Mouse (Mus musculus) large intestine, adult 2 months (tissue): Measurements from ENCODE around the gene Ikbke. TPM values are rescaled to one million over a fixed set of nuclear protein-coding genes. Genes with fewer than 3 reads are reported as not detected.

Source experiments
- DNase-seq: peaks from one replicate; pipeline ENCODE4 v3.0.0-alpha.2; 2012; ENCODE audit warnings: low read depth, low spot score
- WGBS: fragments of 180-500 bp; shearing (Covaris S2); methylation state at CpG from one replicate; pipeline ENCODE4 v1.1.7; 2018; 5-methylcytosine and 5-hydroxymethylcytosine counted together
- polyA plus RNA-seq: library from polyadenylated mRNA; depleted of rRNA; stranded (reverse); fragments of >200 nt; gene quantifications from 2 replicates; pipeline ENCODE4 v1.2.3, GENCODE M21; 2012; rRNA removed

Gene Ikbke
- polyA plus RNA-seq, 1 experiment = 48.6 TPM

- DNase-seq = no peak
- WGBS = 71% methylated on average over 5 of the region's 5 CpGs
Measured at GRCm38 (mm10) chr1:131206342-131206741, 73.1 kb downstream of the Ikbke start.

GRCm38 (mm10) chr1:131204461-131204860, 74.9 kb downstream of the Ikbke start:
- no peak for DNase-seq
- WGBS = 79% methylated on average over 8 of the region's 8 CpGs

Other genes starting within 250 kb of the Ikbke start
- 61.9 and 66.6 TPM in 2 replicates for gene Mapkapk2, start 181.8 kb downstream of the Ikbke start, polyA plus RNA-seq
- 0.80 and 0.84 TPM in 2 replicates for gene Dyrk3, start 141.3 kb downstream of the Ikbke start, polyA plus RNA-seq
- gene Eif2d, start 126.4 kb downstream of the Ikbke start, polyA plus RNA-seq = 27.4 and 30.3 TPM in 2 replicates
- gene Rassf5, start 34.3 kb downstream of the Ikbke start, polyA plus RNA-seq = 5.5 and 6.7 TPM in 2 replicates
- 6.0 and 7.6 TPM in 2 replicates for gene Srgap2, start 247.7 kb upstream of the Ikbke start, polyA plus RNA-seq
- gene Fam72a, start 248.3 kb upstream of the Ikbke start, polyA plus RNA-seq = 0.60 and 0.69 TPM in 2 replicates